Mouse (Mus musculus) forebrain, embryonic 14.5 days (tissue): ENCODE measurements around the gene Pgap2. TPM values are rescaled to one million over a fixed set of nuclear protein-coding genes. Genes with fewer than 3 reads are reported as not detected.

Experiments
- ATAC-seq: fragments of 200-750 bp; cut with Nextera tagmentation; 2 replicates; pipeline ENCODE4 v1.8.0; 2017; ENCODE audit warnings: mild to moderate bottlenecking, moderate library complexity
- DNase-seq: peaks from one replicate; pipeline ENCODE4 v3.0.0-alpha.2; 2015; ENCODE audit warnings: low spot score
- H3K27ac ChIP-seq: fragments of 300-500 bp; sonication (generic); 2 replicates; pipeline ENCODE4 v1.5.1; 2014; ENCODE audit warnings: low read depth, mild to moderate bottlenecking, control low read depth, low read length, moderate library complexity
- H3K27me3 ChIP-seq: fragments of 300-500 bp; sonication (generic); replicated peaks from 2 replicates; pipeline ENCODE4 v1.6.1; 2014; ENCODE audit warnings: low read length, control low read depth, mixed read lengths; ENCODE audit not compliant: control insufficient read depth, insufficient read depth
- H3K36me3 ChIP-seq: fragments of 300-500 bp; sonication (generic); 2 replicates; pipeline ENCODE4 v1.6.1; 2014; ENCODE audit warnings: low read length, control low read depth; ENCODE audit not compliant: control insufficient read depth, insufficient read depth
- H3K4me1 ChIP-seq: fragments of 300-500 bp; sonication (generic); 2 replicates; pipeline ENCODE4 v1.6.1; 2014; ENCODE audit warnings: antibody characterized with exemption, low read length, control low read depth; ENCODE audit not compliant: control insufficient read depth, insufficient read depth
- H3K4me2 ChIP-seq: fragments of 300-500 bp; sonication (generic); 2 replicates; pipeline ENCODE4 v1.6.1; 2014; ENCODE audit warnings: mild to moderate bottlenecking, control low read depth, low read length
- H3K4me3 ChIP-seq: fragments of 300-500 bp; sonication (generic); 2 replicates; pipeline ENCODE4 v1.5.1; 2014; ENCODE audit warnings: low read depth, low read length, control low read depth
- H3K9ac ChIP-seq: fragments of 300-500 bp; sonication (generic); 2 replicates; pipeline ENCODE4 v1.6.1; 2014; ENCODE audit warnings: mild to moderate bottlenecking, low read length, control low read depth, moderate library complexity
- H3K9me3 ChIP-seq: fragments of 300-500 bp; sonication (generic); replicated peaks from 2 replicates; pipeline ENCODE4 v1.6.1; 2016; ENCODE audit warnings: low read length, control low read depth, mixed read lengths; ENCODE audit not compliant: control insufficient read depth
- WGBS: fragments of 180-500 bp; shearing (Covaris S2); extraction: QIAGEN DNeasy Blood & Tissue Kit; methylation state at CpG from one replicate; pipeline ENCODE4 v1.1.7; 2014; 5-methylcytosine and 5-hydroxymethylcytosine counted together
- polyA plus RNA-seq: library from polyadenylated mRNA; unstranded; fragments of >200 nt; fragmentation: Nextera tagmentation; extraction: Ambion mirVana; gene quantifications from 2 replicates; pipeline ENCODE4 v1.2.1, GENCODE M21; 2014

The Pgap2 gene
- polyA plus RNA-seq, 1 experiment from 2014 or later: 54.1 TPM

DNA sequence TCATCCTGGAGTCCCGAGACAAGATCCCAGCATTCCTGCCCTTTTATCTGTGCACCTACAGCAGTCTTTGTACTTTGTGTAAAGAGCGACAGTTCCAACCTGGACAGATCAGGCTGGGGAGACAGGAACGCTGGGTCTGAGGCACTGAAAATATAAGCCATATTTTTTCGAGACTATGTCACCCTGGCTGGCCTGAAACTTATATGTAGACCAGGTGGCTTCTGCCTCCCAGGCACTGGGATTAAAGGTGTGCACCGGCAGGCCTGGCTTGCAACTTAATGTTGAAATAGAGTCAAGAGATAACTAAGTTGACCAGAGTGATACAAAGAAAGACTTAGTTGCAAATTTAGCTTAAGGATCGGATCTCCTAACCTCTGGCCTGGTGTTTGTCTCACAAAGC lies 36.3 kb downstream of the Pgap2 start:
- Histone ChIP-seq H3K4me1 (peaks cover 10% of the 10 kb centered on the region), H3K36me3 (no peaks in the 10 kb centered on the region), H3K4me2 (no peak overlapping the region), H3K27me3 (no peaks in the 10 kb centered on the region), H3K4me3 (no peak overlapping the region), H3K27ac (no peak overlapping the region), H3K9me3 (no peaks in the 10 kb centered on the region), H3K9ac (peak overlapping the region; percentile 29; the same call in 1 of the 2 replicates)
- DNase-seq: no peak
- ATAC-seq: no peak
- 65% methylated on average over 6 of the region's 6 CpGs for WGBS

- Histone ChIP-seq H3K9me3 (no peaks in the 10 kb centered on the region), H3K9ac (no peak overlapping the region), H3K27me3 (no peaks in the 10 kb centered on the region), H3K4me1 (peaks cover 10% of the 10 kb centered on the region), H3K27ac (no peak overlapping the region), H3K36me3 (no peaks in the 10 kb centered on the region), H3K4me2 (no peak overlapping the region), H3K4me3 (no peak overlapping the region)
- 62% methylated on average over 12 of the region's 12 CpGs for WGBS
- ATAC-seq (no peak), DNase-seq (no peak)
Observed at GRCm38 (mm10) chr7:102246956-102247797, 37.2 kb downstream of the Pgap2 start.

DNA sequence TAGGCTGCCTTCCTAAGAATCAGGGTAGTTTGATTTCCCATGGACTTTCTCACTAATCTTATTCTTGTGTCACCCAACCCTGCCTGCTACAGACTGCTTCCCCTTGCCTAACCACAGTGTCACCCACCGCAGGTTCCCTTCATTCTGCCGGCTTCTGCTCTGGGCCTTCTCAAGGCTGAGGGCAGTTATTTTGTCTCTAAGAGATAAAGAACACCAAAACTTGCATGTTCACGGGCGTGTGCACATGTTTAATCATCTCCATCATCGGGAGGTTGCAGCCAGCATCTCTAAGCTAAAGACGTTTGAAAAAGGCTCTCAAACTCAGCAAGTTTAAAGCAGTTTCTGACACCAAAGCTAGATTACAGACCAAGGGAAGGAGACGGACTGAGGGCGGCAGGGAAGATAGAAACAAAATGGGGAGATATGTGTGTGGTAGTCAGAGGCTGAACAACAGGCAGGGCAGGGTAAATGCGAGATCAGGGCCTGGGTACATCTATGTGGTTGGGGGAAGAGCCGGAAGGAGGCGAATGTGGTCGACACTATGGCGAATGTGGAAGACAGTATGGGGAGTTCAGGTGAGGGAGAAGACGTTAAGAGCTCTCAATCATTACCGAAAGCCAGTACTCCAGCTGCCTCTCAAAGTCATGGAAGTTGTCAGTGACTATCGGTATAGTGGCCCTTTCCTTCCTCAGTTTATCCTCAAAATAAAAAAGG lies 38.8 kb downstream of the Pgap2 start:
- Histone ChIP-seq H3K9ac (peak overlapping the region; percentile 80), H3K27ac (no peak overlapping the region), H3K27me3 (no peaks in the 10 kb centered on the region), H3K4me3 (peak overlapping the region; percentile 70), H3K4me1 (peaks cover 10% of the 10 kb centered on the region), H3K36me3 (no peaks in the 10 kb centered on the region), H3K9me3 (no peaks in the 10 kb centered on the region), H3K4me2 (peak overlapping the region; percentile 94)
- 27% methylated on average over 16 of the region's 16 CpGs for WGBS
- no peak for DNase-seq
- ATAC-seq: no peak

GRCm38 (mm10) chr7:102249531-102249895 lies 39.5 kb downstream of the Pgap2 start:
- Histone ChIP-seq H3K27me3 (no peaks in the 10 kb centered on the region), H3K36me3 (no peaks in the 10 kb centered on the region), H3K4me3 (peak overlapping the region; percentile 70), H3K4me1 (peaks cover 10% of the 10 kb centered on the region), H3K4me2 (peak overlapping the region; percentile 94), H3K27ac (peak overlapping the region; percentile 77; the same call in 1 of the 2 replicates), H3K9ac (peak overlapping the region; percentile 80), H3K9me3 (no peaks in the 10 kb centered on the region)
- ATAC-seq (peak; percentile 38; the same call in 1 of the 2 replicates), DNase-seq (peak; percentile 34)
- 0% methylated on average over 23 of the region's 23 CpGs for WGBS

DNA sequence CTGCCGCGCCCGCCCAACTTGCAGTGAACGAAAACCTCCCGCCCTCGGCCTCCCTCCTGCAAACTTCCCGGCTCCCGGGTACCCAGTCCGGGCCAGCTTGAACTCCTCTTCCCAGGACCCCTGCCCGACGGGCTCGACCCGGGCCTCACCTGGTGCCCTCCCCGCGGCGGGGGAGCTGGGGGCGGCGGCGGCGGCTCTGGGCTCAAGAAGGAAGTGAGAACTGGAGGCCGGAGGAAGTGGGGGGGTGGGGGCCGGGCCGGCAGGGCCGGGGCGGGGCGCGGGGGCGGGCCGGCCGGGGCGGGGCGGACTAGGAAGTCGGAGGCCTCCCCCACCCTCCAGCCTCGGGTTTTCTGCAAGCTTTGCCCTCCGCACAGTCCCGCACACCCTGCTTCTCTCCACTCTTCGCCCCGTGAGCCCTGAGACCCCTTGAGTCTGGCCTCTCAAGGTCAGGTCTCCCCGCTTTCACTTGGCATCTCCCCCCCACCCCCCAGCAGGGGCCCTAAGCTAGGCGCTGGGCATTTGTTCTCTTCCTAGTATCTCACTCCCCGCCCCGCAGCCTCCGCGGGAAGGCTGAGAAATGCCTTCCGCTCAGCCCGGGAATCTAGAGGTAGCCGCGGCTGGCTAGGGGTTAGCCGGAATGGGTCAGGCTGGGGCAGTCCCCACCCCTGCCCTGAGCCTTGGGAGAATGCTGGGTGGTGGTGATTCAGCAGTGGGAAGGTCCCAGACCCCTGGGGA lies 40.1 kb downstream of the Pgap2 start:
- ATAC-seq (peak; percentile 77), DNase-seq (peak; percentile 68)
- Histone ChIP-seq H3K36me3 (no peaks in the 10 kb centered on the region), H3K4me1 (peaks cover 10% of the 10 kb centered on the region), H3K9ac (peak overlapping the region; percentile 80), H3K4me3 (peak overlapping the region; percentile 70), H3K27me3 (no peaks in the 10 kb centered on the region), H3K9me3 (no peaks in the 10 kb centered on the region), H3K4me2 (peak overlapping the region; percentile 94), H3K27ac (peak overlapping the region; percentile 77)
- 1% methylated on average over 40 of the region's 49 CpGs for WGBS

DNA sequence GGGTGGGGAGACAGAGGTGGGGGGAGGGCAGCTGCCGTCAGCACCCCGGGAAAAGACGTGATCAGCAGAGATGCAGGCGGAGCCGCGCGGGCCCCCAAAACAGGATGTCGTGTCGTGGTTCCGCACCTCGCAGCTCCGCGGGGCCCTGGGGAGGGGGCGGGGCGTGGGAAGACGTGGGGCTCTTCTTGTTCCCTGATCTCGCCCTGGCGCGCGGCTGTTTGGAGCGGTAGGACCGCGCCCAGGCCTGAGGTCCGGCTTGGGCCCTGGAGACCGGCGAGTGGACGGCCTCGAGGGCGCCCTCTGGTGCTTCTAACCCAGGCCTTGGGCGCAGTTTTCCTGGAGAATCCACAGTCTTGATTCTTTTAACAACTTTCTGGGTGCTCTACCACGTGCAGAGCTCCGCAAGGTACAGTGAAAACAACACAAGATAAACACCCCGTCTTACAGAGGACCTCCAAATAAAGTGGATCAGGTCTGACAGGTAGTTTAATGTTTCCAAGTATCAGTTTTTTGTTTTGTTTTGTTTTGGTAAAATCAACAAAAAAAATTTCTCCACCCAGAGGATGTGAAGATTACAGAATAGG lies 40.7 kb downstream of the Pgap2 start:
- DNase-seq (peak; percentile 82), ATAC-seq (peak; percentile 79)
- Histone ChIP-seq H3K27me3 (no peaks in the 10 kb centered on the region), H3K4me2 (peak overlapping the region; percentile 94), H3K4me3 (peak overlapping the region; percentile 70), H3K36me3 (no peaks in the 10 kb centered on the region), H3K27ac (peak overlapping the region; percentile 77), H3K4me1 (peaks cover 10% of the 10 kb centered on the region), H3K9me3 (no peaks in the 10 kb centered on the region), H3K9ac (peak overlapping the region; percentile 80)
- under 1% methylated on average over 33 of the region's 33 CpGs for WGBS

GRCm38 (mm10) chr7:102253631-102254030 lies 43.6 kb downstream of the Pgap2 start:
- peaks cover 5% of the 10 kb centered on the region for H3K4me1 ChIP-seq
- H3K27me3 ChIP-seq: no peaks in the 10 kb centered on the region
- no peak overlapping the region for H3K4me3 ChIP-seq
- no peak overlapping the region for H3K4me2 ChIP-seq
- DNase-seq (no peak), ATAC-seq (no peak)
- no peaks in the 10 kb centered on the region for H3K9me3 ChIP-seq
- no peaks in the 10 kb centered on the region for H3K36me3 ChIP-seq
- 90% methylated on average over 1 of the region's 1 CpGs for WGBS
- no peak overlapping the region for H3K27ac ChIP-seq
- H3K9ac ChIP-seq: no peak overlapping the region

- ATAC-seq (no peak), DNase-seq (no peak)
- Histone ChIP-seq H3K9me3 (no peaks in the 10 kb centered on the region), H3K4me3 (no peak within 1 kb of the TSS), H3K4me2 (no peak within 1 kb of the TSS), H3K36me3 (no peaks in the 10 kb centered on the region), H3K4me1 (no peaks in the 10 kb centered on the region; the same call in 1 of the 2 replicates), H3K9ac (no peak within 1 kb of the TSS), H3K27me3 (no peaks in the 10 kb centered on the region), H3K27ac (no peak within 1 kb of the TSS)
- 80% methylated on average over 3 of the region's 3 CpGs for WGBS
Observed at GRCm38 (mm10) chr7:102255954-102256353, 45.9 kb downstream of the Pgap2 start, which contains the start of gene Rhog. Gene Rhog (minus strand): TSS chr7:102256054.
